Mouse (Mus musculus): ENCODE data around the gene Wipi1.

Gene Wipi1

GRCm38 (mm10) chr11:109619055-109619454 is 7.3 kb upstream of the Wipi1 start:
- DNase-seq (ENCODE audit: low read depth): peak; percentile 81

- no peak for DNase-seq (ENCODE audit: low read depth)
Measured at GRCm38 (mm10) chr11:109616766-109617165, 5.0 kb upstream of the Wipi1 start.

- no peak for DNase-seq (ENCODE audit: low read depth)
Measured at GRCm38 (mm10) chr11:109616352-109616751, 4.6 kb upstream of the Wipi1 start.

- no peak for DNase-seq (ENCODE audit: low read depth)
Measured at GRCm38 (mm10) chr11:109615286-109615685, 3.5 kb upstream of the Wipi1 start.

GRCm38 (mm10) chr11:109612871-109613529 is 1.2 kb upstream of the Wipi1 start:
- no peak for DNase-seq (ENCODE audit: low read depth)

- peak; percentile 58 for DNase-seq (ENCODE audit: low read depth)
Measured at GRCm38 (mm10) chr11:109610795-109611302, 918 bp downstream of the Wipi1 start.

- DNase-seq (ENCODE audit: low read depth): peak; percentile 53
Measured at GRCm38 (mm10) chr11:109610046-109610794, 1.5 kb downstream of the Wipi1 start.

- peak; percentile 6 for DNase-seq (ENCODE audit: low read depth)
Measured at GRCm38 (mm10) chr11:109608976-109609625, 2.7 kb downstream of the Wipi1 start.

GRCm38 (mm10) chr11:109607600-109607999 is 4.2 kb downstream of the Wipi1 start:
- no peak for DNase-seq (ENCODE audit: low read depth)

- no peak for DNase-seq (ENCODE audit: low read depth)
Measured at GRCm38 (mm10) chr11:109598778-109599570, 12.8 kb downstream of the Wipi1 start.

GRCm38 (mm10) chr11:109594761-109595160 is 17.0 kb downstream of the Wipi1 start:
- DNase-seq (ENCODE audit: low read depth): no peak

GRCm38 (mm10) chr11:109593200-109593981 is 18.4 kb downstream of the Wipi1 start:
- DNase-seq (ENCODE audit: low read depth): peak; percentile 73

- no peak for DNase-seq (ENCODE audit: low read depth)
Measured at GRCm38 (mm10) chr11:109591511-109591910, 20.3 kb downstream of the Wipi1 start.

GRCm38 (mm10) chr11:109590012-109590411 is 21.8 kb downstream of the Wipi1 start:
- DNase-seq (ENCODE audit: low read depth): no peak

- DNase-seq (ENCODE audit: low read depth): no peak
Measured at GRCm38 (mm10) chr11:109587638-109588374, 24.0 kb downstream of the Wipi1 start.

GRCm38 (mm10) chr11:109587019-109587418 is 24.7 kb downstream of the Wipi1 start:
- no peak for DNase-seq (ENCODE audit: low read depth)

GRCm38 (mm10) chr11:109586424-109586823 is 25.3 kb downstream of the Wipi1 start:
- no peak for DNase-seq (ENCODE audit: low read depth)

- peak; percentile 83 for DNase-seq (ENCODE audit: low read depth)
Measured at GRCm38 (mm10) chr11:109584843-109585713, 26.7 kb downstream of the Wipi1 start.

- DNase-seq (ENCODE audit: low read depth): no peak
Measured at GRCm38 (mm10) chr11:109583986-109584385, 27.8 kb downstream of the Wipi1 start.

Measured in NIH3T3 (cell line).